Mouse (Mus musculus): ENCODE results near the gene Espn.

Gene Espn

GRCm38 (mm10) chr4:152070494-152071396 is 81.4 kb downstream of the Espn start:
- no peak for DNase-seq (ENCODE audit: low spot score)
